Mouse (Mus musculus): ENCODE results near the gene Ano1. TPM values are rescaled to one million over a fixed set of nuclear protein-coding genes. Genes with fewer than 3 reads are reported as not detected.
A peak's percentile ranks its signal among the peaks of the same experiment; 100 is the strongest.

Ano1 gene
- polyA plus RNA-seq, 1 experiment from 2014 or later: 4.5 TPM

DNA sequence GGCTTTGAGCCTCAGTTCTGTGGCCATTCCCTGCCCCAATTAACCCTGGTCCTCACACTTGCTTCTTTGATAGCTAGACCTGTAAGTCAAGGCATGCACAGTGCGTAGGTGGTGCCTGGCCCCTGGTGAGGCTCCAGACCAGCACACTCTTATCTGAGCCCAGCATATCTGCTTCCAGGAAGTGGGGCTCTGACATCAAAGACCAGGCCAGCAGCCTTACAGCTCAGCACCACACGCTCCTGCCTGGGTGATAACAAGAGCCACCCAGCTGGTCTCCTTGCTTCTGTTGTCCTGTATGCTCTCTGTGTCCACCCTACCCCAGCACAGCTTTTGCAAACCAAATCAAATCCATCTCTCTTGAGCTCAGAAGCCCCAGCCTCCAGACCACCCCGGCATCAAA is 34.8 kb upstream of the Ano1 start:
- Histone ChIP-seq H3K4me3 (replicated peaks; ENCODE audit: low read length) (no peak overlapping the region), H3K9me3 (ENCODE audit: control insufficient read depth, low read length) (no peaks in the 10 kb centered on the region), H3K4me1 (replicated peaks; ENCODE audit: control insufficient read depth, insufficient read depth, low read length) (no peaks in the 10 kb centered on the region), H3K27me3 (ENCODE audit: control insufficient read depth, insufficient read depth, low read length) (no peaks in the 10 kb centered on the region), H3K9ac (no peak overlapping the region), H3K36me3 (replicated peaks; ENCODE audit: control insufficient read depth, insufficient read depth) (no peaks in the 10 kb centered on the region), H3K4me2 (replicated peaks) (no peak overlapping the region), H3K27ac (no peak overlapping the region)
- no peak for DNase-seq (ENCODE audit: low spot score)
- no peak for ATAC-seq (ENCODE audit: low FRiP score)
- 67% methylated on average over 3 of the region's 3 CpGs for WGBS

DNA sequence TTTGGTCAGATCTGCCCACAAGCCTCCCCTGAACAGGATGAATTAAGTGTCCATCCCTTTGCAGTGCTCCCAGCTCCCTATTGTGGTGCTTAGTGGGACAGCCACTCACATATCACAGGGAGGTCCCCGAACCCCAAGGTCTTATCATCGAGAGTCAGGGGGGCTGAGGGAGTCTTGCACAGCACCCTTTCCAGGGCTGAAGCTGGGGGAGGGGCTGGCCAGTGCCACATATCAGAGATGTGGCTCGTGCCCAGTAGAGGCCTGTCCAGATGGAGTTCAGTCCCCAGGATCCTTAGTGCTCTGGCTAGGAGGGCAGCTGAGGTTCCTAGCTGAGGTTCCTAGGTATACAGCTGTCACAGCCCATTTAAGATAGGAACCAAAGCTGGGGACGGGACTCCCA is 32.4 kb upstream of the Ano1 start:
- Histone ChIP-seq H3K4me2 (replicated peaks) (no peak overlapping the region), H3K27ac (no peak overlapping the region), H3K9me3 (ENCODE audit: control insufficient read depth, low read length) (no peaks in the 10 kb centered on the region), H3K27me3 (ENCODE audit: control insufficient read depth, insufficient read depth, low read length) (no peaks in the 10 kb centered on the region), H3K36me3 (replicated peaks; ENCODE audit: control insufficient read depth, insufficient read depth) (no peaks in the 10 kb centered on the region), H3K9ac (no peak overlapping the region), H3K4me3 (replicated peaks; ENCODE audit: low read length) (no peak overlapping the region), H3K4me1 (replicated peaks; ENCODE audit: control insufficient read depth, insufficient read depth, low read length) (no peaks in the 10 kb centered on the region)
- WGBS: 76% methylated on average over 4 of the region's 4 CpGs
- no peak for ATAC-seq (ENCODE audit: low FRiP score)
- DNase-seq (ENCODE audit: low spot score): no peak

DNA sequence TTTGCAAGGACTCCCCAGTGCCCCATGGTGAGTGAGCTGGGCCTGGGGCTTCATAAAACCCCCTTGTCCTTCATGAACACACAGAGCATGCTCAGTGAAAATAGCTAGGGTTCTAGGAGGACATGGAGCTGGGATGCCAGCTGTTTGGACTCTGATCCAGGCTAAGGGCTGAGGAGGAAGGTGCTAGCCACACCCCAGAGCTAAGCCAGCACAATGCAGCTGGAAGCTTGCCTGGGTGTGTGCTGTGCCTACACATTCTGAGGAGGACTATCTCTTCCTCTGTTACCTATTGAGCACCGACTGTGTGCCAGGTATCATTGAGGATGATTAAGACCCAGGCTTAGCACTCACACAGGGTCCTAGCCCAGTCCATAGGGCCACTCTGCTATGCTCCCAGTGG is 30.6 kb upstream of the Ano1 start:
- H3K27ac ChIP-seq: no peak overlapping the region
- no peak overlapping the region for H3K4me2 ChIP-seq (replicated peaks)
- no peak for ATAC-seq (ENCODE audit: low FRiP score)
- DNase-seq (ENCODE audit: low spot score): no peak
- 86% methylated on average over 1 of the region's 1 CpGs for WGBS
- no peak overlapping the region for H3K9ac ChIP-seq
- H3K4me1 ChIP-seq (replicated peaks; ENCODE audit: control insufficient read depth, insufficient read depth, low read length): no peaks in the 10 kb centered on the region
- no peak overlapping the region for H3K4me3 ChIP-seq (replicated peaks; ENCODE audit: low read length)
- H3K36me3 ChIP-seq (replicated peaks; ENCODE audit: control insufficient read depth, insufficient read depth): no peaks in the 10 kb centered on the region
- no peaks in the 10 kb centered on the region for H3K27me3 ChIP-seq (ENCODE audit: control insufficient read depth, insufficient read depth, low read length)
- H3K9me3 ChIP-seq (ENCODE audit: control insufficient read depth, low read length): no peaks in the 10 kb centered on the region

DNA sequence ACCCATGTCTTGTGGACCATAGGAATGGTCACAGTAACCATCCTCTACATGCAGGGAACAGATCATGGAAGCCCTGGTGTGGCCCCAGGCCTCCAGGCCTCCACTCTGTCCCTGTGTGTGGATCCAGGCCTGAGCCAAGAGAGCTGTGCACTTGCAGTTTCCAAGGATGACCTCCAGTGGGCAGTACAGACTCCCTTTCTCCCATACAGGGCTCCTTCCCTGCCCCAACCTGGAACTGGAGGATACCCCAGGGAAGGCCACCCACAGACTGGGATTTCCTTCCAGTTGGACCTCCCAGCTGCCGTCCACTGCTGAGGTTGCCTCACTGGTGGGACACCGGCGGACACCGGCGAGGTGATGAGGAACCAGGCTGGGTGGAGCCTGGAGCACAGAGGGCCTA is 29.6 kb upstream of the Ano1 start:
- H3K4me3 ChIP-seq (replicated peaks; ENCODE audit: low read length): no peak overlapping the region
- no peaks in the 10 kb centered on the region for H3K4me1 ChIP-seq (replicated peaks; ENCODE audit: control insufficient read depth, insufficient read depth, low read length)
- no peak overlapping the region for H3K9ac ChIP-seq
- no peaks in the 10 kb centered on the region for H3K9me3 ChIP-seq (ENCODE audit: control insufficient read depth, low read length)
- H3K36me3 ChIP-seq (replicated peaks; ENCODE audit: control insufficient read depth, insufficient read depth): no peaks in the 10 kb centered on the region
- 62% methylated on average over 5 of the region's 5 CpGs for WGBS
- no peak overlapping the region for H3K4me2 ChIP-seq (replicated peaks)
- ATAC-seq (ENCODE audit: low FRiP score) (no peak), DNase-seq (ENCODE audit: low spot score) (no peak)
- H3K27ac ChIP-seq: no peak overlapping the region
- no peaks in the 10 kb centered on the region for H3K27me3 ChIP-seq (ENCODE audit: control insufficient read depth, insufficient read depth, low read length)

DNA sequence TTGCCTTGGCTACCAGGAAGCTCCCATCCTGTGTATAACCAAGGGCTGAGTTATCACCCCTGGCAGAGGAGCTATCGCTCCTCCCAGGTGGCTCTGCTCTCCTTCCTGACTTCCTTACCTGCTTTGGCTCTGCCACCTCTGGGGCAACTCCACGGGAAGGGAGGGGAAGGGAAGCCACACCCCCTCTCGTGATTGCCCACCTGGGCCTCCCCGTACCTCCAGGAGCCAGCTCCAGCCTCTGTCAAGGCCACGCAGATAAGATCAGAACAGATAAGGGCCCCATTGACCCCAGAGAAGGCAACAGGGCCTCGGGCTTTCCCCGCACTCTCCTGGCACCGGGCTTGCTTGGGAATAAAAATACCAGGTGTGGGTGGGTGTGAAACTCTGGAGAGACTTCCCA is 28.4 kb upstream of the Ano1 start:
- 86% methylated on average over 7 of the region's 8 CpGs for whole genome bisulfite sequencing
- Histone ChIP-seq H3K27me3 (ENCODE audit: control insufficient read depth, insufficient read depth, low read length) (no peaks in the 10 kb centered on the region), H3K27ac (no peak overlapping the region), H3K9me3 (ENCODE audit: control insufficient read depth, low read length) (no peaks in the 10 kb centered on the region), H3K4me1 (replicated peaks; ENCODE audit: control insufficient read depth, insufficient read depth, low read length) (no peaks in the 10 kb centered on the region), H3K9ac (no peak overlapping the region), H3K4me2 (replicated peaks) (no peak overlapping the region), H3K36me3 (replicated peaks; ENCODE audit: control insufficient read depth, insufficient read depth) (no peaks in the 10 kb centered on the region), H3K4me3 (replicated peaks; ENCODE audit: low read length) (no peak overlapping the region)
- DNase-seq (ENCODE audit: low spot score) (no peak), ATAC-seq (ENCODE audit: low FRiP score) (no peak)

DNA sequence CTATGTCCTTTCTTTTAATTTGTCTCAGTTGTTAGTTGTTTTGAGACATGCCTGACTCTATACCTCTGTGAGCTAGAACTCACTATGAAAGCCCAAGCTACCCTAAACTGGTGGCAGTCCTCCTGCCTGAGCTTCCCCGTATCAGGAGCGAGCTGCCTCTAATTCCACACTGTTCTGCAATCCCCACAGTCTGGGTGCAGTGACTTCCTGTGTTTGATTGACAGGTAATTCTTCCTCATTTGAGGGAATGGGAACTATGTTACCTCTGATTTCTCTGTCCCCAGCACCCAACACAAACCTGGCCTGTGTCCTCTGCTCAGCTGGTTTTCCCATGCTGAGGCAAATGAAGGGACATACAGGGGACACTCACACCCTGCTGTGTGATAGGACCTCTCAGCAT is 27.9 kb upstream of the Ano1 start:
- no peak overlapping the region for H3K27ac ChIP-seq
- ATAC-seq (ENCODE audit: low FRiP score): no peak
- 92% methylated on average over 2 of the region's 2 CpGs for WGBS

DNA sequence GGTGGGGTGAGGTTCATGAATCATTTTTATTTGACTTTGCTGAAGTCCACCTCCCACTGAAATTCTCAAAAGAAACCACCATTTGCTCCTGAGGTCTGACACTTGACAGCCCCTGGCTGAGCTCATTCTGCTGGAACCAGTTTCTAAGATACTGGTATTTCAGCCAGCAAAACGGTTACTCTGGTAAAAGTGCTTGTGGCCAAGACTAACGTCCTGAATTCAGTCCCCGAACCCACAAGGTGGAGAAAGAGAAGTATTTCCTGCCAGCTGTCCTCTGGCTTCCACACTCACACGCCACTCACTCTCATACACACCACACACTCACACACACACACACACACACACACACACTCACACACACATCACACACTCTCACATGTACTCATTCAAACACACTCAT is 26.0 kb upstream of the Ano1 start:
- Histone ChIP-seq H3K36me3 (replicated peaks; ENCODE audit: control insufficient read depth, insufficient read depth) (no peaks in the 10 kb centered on the region), H3K9ac (no peak overlapping the region), H3K9me3 (ENCODE audit: control insufficient read depth, low read length) (no peaks in the 10 kb centered on the region), H3K4me1 (replicated peaks; ENCODE audit: control insufficient read depth, insufficient read depth, low read length) (no peaks in the 10 kb centered on the region), H3K4me2 (replicated peaks) (no peak overlapping the region), H3K4me3 (replicated peaks; ENCODE audit: low read length) (no peak overlapping the region), H3K27me3 (ENCODE audit: control insufficient read depth, insufficient read depth, low read length) (no peaks in the 10 kb centered on the region), H3K27ac (no peak overlapping the region)
- WGBS: 44% methylated on average over 4 of the region's 4 CpGs
- DNase-seq (ENCODE audit: low spot score) (no peak), ATAC-seq (ENCODE audit: low FRiP score) (no peak)

More for the DNA sequence above, 27.9 kb upstream of the Ano1 start:
- H3K27me3 ChIP-seq (ENCODE audit: control insufficient read depth, insufficient read depth, low read length): no peaks in the 10 kb centered on the region
- no peaks in the 10 kb centered on the region for H3K36me3 ChIP-seq (replicated peaks; ENCODE audit: control insufficient read depth, insufficient read depth)
- DNase-seq (ENCODE audit: low spot score): no peak
- no peak overlapping the region for H3K4me2 ChIP-seq (replicated peaks)
- H3K9ac ChIP-seq: no peak overlapping the region
- no peaks in the 10 kb centered on the region for H3K9me3 ChIP-seq (ENCODE audit: control insufficient read depth, low read length)
- H3K4me3 ChIP-seq (replicated peaks; ENCODE audit: low read length): no peak overlapping the region
- H3K4me1 ChIP-seq (replicated peaks; ENCODE audit: control insufficient read depth, insufficient read depth, low read length): no peaks in the 10 kb centered on the region

DNA sequence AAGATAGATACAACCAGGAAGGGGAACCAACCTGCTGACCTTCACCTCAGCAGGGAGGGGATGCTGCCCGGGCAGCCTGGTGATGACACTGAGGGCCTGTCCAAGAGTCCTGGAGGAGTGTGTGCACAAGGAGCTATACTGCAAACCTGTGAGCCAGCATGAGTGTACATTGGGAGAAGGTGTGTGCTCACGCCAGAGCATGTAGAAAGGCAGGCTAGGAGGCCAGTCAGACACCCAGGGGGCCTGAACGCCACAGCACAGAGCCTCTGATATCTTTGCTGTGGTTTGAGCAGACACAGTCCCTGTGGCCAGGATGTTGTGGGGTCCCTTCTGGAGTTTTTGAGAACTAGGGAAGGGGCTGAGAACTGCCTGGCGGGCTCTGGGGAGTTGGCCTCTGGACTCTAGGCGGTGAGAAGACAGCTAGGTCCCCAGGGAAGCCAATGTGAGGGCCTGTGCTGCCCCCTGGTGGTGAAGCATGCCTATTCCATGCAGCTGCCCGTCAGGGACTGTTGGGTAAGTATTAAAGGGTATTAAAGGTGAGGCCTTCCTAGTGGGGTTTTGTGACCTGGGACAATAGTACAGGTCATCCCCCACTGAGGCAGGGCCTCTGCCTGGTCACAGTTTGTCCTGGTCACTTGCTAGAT is 24.2 kb upstream of the Ano1 start:
- 34% methylated on average over 6 of the region's 6 CpGs for WGBS
- H3K4me2 ChIP-seq (replicated peaks): no peak overlapping the region
- H3K4me3 ChIP-seq (replicated peaks; ENCODE audit: low read length): no peak overlapping the region
- H3K36me3 ChIP-seq (replicated peaks; ENCODE audit: control insufficient read depth, insufficient read depth): no peaks in the 10 kb centered on the region
- no peak overlapping the region for H3K27ac ChIP-seq
- H3K9ac ChIP-seq: no peak overlapping the region
- H3K27me3 ChIP-seq (ENCODE audit: control insufficient read depth, insufficient read depth, low read length): no peaks in the 10 kb centered on the region
- DNase-seq (ENCODE audit: low spot score) (peak; percentile 84), ATAC-seq (ENCODE audit: low FRiP score) (peak; percentile 70; the same call in 1 of the 2 replicates)
- no peaks in the 10 kb centered on the region for H3K9me3 ChIP-seq (ENCODE audit: control insufficient read depth, low read length)
- no peaks in the 10 kb centered on the region for H3K4me1 ChIP-seq (replicated peaks; ENCODE audit: control insufficient read depth, insufficient read depth, low read length)

DNA sequence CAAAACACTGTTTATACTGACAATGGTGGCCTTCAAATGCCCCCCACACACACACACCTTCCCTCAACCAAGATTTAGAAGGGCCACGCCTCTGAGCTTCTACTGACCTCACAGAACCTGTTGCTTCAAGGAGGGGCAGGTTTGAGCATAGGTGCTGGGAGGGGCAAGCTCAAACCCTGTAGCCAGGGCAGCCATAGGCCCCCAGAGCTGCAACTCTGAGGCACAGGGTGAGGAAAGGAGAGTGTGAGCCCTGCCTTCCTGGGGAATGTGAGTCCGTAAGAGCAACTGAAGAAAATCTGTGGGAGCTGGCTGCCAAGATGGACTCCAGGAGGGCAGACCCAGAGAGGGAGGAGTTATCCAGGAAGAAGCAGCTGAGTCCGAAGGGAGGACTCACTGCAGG is 23.4 kb upstream of the Ano1 start:
- Histone ChIP-seq H3K4me1 (replicated peaks; ENCODE audit: control insufficient read depth, insufficient read depth, low read length) (0 out of 2 replicates have a peak, but pooled peaks cover 3% of the 10 kb centered on the region), H3K27me3 (ENCODE audit: control insufficient read depth, insufficient read depth, low read length) (no peaks in the 10 kb centered on the region), H3K9me3 (ENCODE audit: control insufficient read depth, low read length) (no peaks in the 10 kb centered on the region), H3K4me3 (replicated peaks; ENCODE audit: low read length) (no peak overlapping the region), H3K9ac (no peak overlapping the region), H3K36me3 (replicated peaks; ENCODE audit: control insufficient read depth, insufficient read depth) (no peaks in the 10 kb centered on the region), H3K27ac (no peak overlapping the region), H3K4me2 (replicated peaks) (no peak overlapping the region)
- DNase-seq (ENCODE audit: low spot score) (no peak), ATAC-seq (ENCODE audit: low FRiP score) (no peak)
- 85% methylated on average over 3 of the region's 3 CpGs for WGBS

DNA sequence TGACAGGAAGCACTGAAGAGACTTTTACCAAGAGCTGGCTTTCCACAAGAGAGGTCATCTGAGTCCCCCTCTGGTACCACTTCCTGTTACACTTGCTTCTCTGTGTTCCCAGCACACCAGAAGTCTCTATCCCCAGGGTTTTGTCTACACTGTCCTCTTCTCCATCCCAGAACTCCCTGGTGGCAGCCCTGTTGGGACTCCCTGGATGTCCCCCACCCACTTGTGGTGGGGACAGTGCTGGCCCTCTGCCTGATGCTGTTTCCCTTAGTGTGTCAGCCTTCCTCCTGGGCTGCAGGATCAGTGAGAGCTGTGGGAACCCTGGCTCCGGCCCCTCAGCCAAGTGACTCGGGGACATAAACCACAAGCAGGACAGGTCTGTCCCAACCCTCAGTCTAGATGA is 22.5 kb upstream of the Ano1 start:
- ATAC-seq (ENCODE audit: low FRiP score) (no peak), DNase-seq (ENCODE audit: low spot score) (no peak)
- Histone ChIP-seq H3K9ac (no peak overlapping the region), H3K36me3 (replicated peaks; ENCODE audit: control insufficient read depth, insufficient read depth) (no peaks in the 10 kb centered on the region), H3K4me2 (replicated peaks) (no peak overlapping the region), H3K9me3 (ENCODE audit: control insufficient read depth, low read length) (no peaks in the 10 kb centered on the region), H3K4me1 (replicated peaks; ENCODE audit: control insufficient read depth, insufficient read depth, low read length) (0 out of 2 replicates have a peak, but pooled peaks cover 5% of the 10 kb centered on the region), H3K27me3 (ENCODE audit: control insufficient read depth, insufficient read depth, low read length) (no peaks in the 10 kb centered on the region), H3K4me3 (replicated peaks; ENCODE audit: low read length) (no peak overlapping the region), H3K27ac (no peak overlapping the region)
- WGBS: 84% methylated on average over 2 of the region's 2 CpGs

Data from hindbrain, embryonic 14.5 days (tissue).